Mouse (Mus musculus) embryonic facial prominence, embryonic 13.5 days (tissue): ENCODE measurements around the gene Map7. TPM values are rescaled to one million over a fixed set of nuclear protein-coding genes. Genes with fewer than 3 reads are reported as not detected.

Experiments
- ATAC-seq: fragments of 200-750 bp; cut with Nextera tagmentation; 2 replicates; pipeline ENCODE4 v1.8.0; 2017; ENCODE audit warnings: low read depth; ENCODE audit not compliant: insufficient number of reproducible peaks, insufficient read depth, low FRiP score, low TSS enrichment
- H3K27ac ChIP-seq: fragments of 300-500 bp; sonication (generic); 2 replicates; pipeline ENCODE4 v1.5.1; 2015; ENCODE audit warnings: moderate library complexity, mild to moderate bottlenecking, inconsistent platforms
- H3K27me3 ChIP-seq: fragments of 300-500 bp; sonication (generic); 2 replicates; pipeline ENCODE4 v1.6.1; 2015; ENCODE audit warnings: mild to moderate bottlenecking, inconsistent platforms
- H3K36me3 ChIP-seq: fragments of 300-500 bp; sonication (generic); 2 replicates; pipeline ENCODE4 v1.6.1; 2015; ENCODE audit warnings: mild to moderate bottlenecking, inconsistent platforms
- H3K4me1 ChIP-seq: fragments of 300-500 bp; sonication (generic); 2 replicates; pipeline ENCODE4 v1.6.1; 2015; ENCODE audit warnings: inconsistent platforms
- H3K4me2 ChIP-seq: fragments of 300-500 bp; sonication (generic); 2 replicates; pipeline ENCODE4 v1.6.1; 2015; ENCODE audit warnings: moderate library complexity, mild to moderate bottlenecking, inconsistent platforms
- H3K4me3 ChIP-seq: fragments of 300-500 bp; sonication (generic); 2 replicates; pipeline ENCODE4 v1.5.1; 2015; ENCODE audit warnings: mild to moderate bottlenecking, inconsistent platforms
- H3K9ac ChIP-seq: fragments of 300-500 bp; sonication (generic); 2 replicates; pipeline ENCODE4 v1.6.1; 2015; ENCODE audit warnings: mild to moderate bottlenecking, inconsistent platforms
- H3K9me3 ChIP-seq: fragments of 300-500 bp; sonication (generic); 2 replicates; pipeline ENCODE4 v1.6.1; 2016; ENCODE audit warnings: inconsistent platforms
- WGBS: fragments of 180-500 bp; shearing (Covaris S2); methylation state at CpG from one replicate; pipeline ENCODE4 v1.1.7; 2015; ENCODE audit warnings: mixed read lengths; 5-methylcytosine and 5-hydroxymethylcytosine counted together
- polyA plus RNA-seq: library from polyadenylated mRNA; unstranded; fragments of >200 nt; fragmentation: Nextera tagmentation; extraction: Ambion mirVana; gene quantifications from 2 replicates; pipeline ENCODE4 v1.2.1, GENCODE M21; 2015

The Map7 gene
- polyA plus RNA-seq, 1 experiment from 2014 or later: 12.6 TPM

- Histone ChIP-seq H3K27ac (no peak overlapping the region), H3K36me3 (no peaks in the 10 kb centered on the region), H3K4me1 (no peaks in the 10 kb centered on the region), H3K9me3 (no peaks in the 10 kb centered on the region), H3K4me2 (no peak overlapping the region), H3K27me3 (peaks cover 6% of the 10 kb centered on the region), H3K4me3 (no peak overlapping the region), H3K9ac (no peak overlapping the region)
- 85% methylated on average over 5 of the region's 5 CpGs for WGBS
- ATAC-seq: no peak
These were observed 124.1 kb downstream of the Map7 start for GRCm38 (mm10) chr10:20272380-20272779.

- H3K9ac ChIP-seq: no peak overlapping the region
- H3K4me1 ChIP-seq: no peaks in the 10 kb centered on the region
- H3K4me2 ChIP-seq: no peak overlapping the region
- no peak for ATAC-seq
- H3K27me3 ChIP-seq: peaks cover 6% of the 10 kb centered on the region
- WGBS: 62% methylated on average over 15 of the region's 15 CpGs
- H3K9me3 ChIP-seq: no peaks in the 10 kb centered on the region
- no peak overlapping the region for H3K4me3 ChIP-seq
- H3K27ac ChIP-seq: no peak overlapping the region
- H3K36me3 ChIP-seq: no peaks in the 10 kb centered on the region
These were observed 125.0 kb downstream of the Map7 start for GRCm38 (mm10) chr10:20273278-20273677.

GRCm38 (mm10) chr10:20274022-20274421 lies 125.8 kb downstream of the Map7 start:
- Histone ChIP-seq H3K9ac (no peak overlapping the region), H3K4me1 (no peaks in the 10 kb centered on the region), H3K36me3 (no peaks in the 10 kb centered on the region), H3K9me3 (no peaks in the 10 kb centered on the region), H3K27me3 (peaks cover 6% of the 10 kb centered on the region), H3K27ac (no peak overlapping the region), H3K4me3 (no peak overlapping the region), H3K4me2 (no peak overlapping the region)
- ATAC-seq: no peak
- WGBS: 84% methylated on average over 9 of the region's 9 CpGs

GRCm38 (mm10) chr10:20281456-20281855 lies 133.2 kb downstream of the Map7 start:
- no peak for ATAC-seq
- H3K36me3 ChIP-seq: no peaks in the 10 kb centered on the region
- WGBS: 62% methylated on average over 2 of the region's 2 CpGs

GRCm38 (mm10) chr10:20285289-20285975 lies 137.2 kb downstream of the Map7 start:
- ATAC-seq: peak; percentile 53; the same call in 1 of the 2 replicates
- 27% methylated on average over 10 of the region's 10 CpGs for whole genome bisulfite sequencing
- no peaks in the 10 kb centered on the region for H3K36me3 ChIP-seq
- H3K27me3 ChIP-seq: no peaks in the 10 kb centered on the region
- no peak overlapping the region for H3K4me3 ChIP-seq
- H3K9ac ChIP-seq: peak overlapping the region; percentile 44; the same call in 1 of the 2 replicates
- H3K4me2 ChIP-seq: peak overlapping the region; percentile 53; the same call in 1 of the 2 replicates
- H3K4me1 ChIP-seq: peaks cover 24% of the 10 kb centered on the region
- H3K9me3 ChIP-seq: no peaks in the 10 kb centered on the region
- H3K27ac ChIP-seq: peak overlapping the region; percentile 78; the same call in 1 of the 2 replicates

More at GRCm38 (mm10) chr10:20281456-20281855, 133.2 kb downstream of the Map7 start:
- H3K9me3 ChIP-seq: no peaks in the 10 kb centered on the region
- H3K4me3 ChIP-seq: no peak overlapping the region
- H3K27ac ChIP-seq: no peak overlapping the region
- no peaks in the 10 kb centered on the region for H3K27me3 ChIP-seq
- H3K4me2 ChIP-seq: no peak overlapping the region
- H3K9ac ChIP-seq: no peak overlapping the region
- peaks cover 14% of the 10 kb centered on the region for H3K4me1 ChIP-seq

GRCm38 (mm10) chr10:20285994-20286836 lies 137.9 kb downstream of the Map7 start:
- H3K4me3 ChIP-seq: peak overlapping the region; percentile 2; the same call in 1 of the 2 replicates
- H3K27me3 ChIP-seq: no peaks in the 10 kb centered on the region
- H3K9ac ChIP-seq: peak overlapping the region; percentile 61
- no peaks in the 10 kb centered on the region for H3K9me3 ChIP-seq
- ATAC-seq: no peak; the same call in 1 of the 2 replicates
- peak overlapping the region; percentile 53 for H3K4me2 ChIP-seq
- peaks cover 28% of the 10 kb centered on the region for H3K4me1 ChIP-seq
- no peaks in the 10 kb centered on the region for H3K36me3 ChIP-seq
- WGBS: 22% methylated on average over 15 of the region's 15 CpGs
- H3K27ac ChIP-seq: peak overlapping the region; percentile 78

- Histone ChIP-seq H3K4me3 (no peak overlapping the region), H3K27ac (no peak overlapping the region), H3K27me3 (no peaks in the 10 kb centered on the region), H3K9ac (no peak overlapping the region), H3K4me1 (peaks cover 28% of the 10 kb centered on the region), H3K9me3 (no peaks in the 10 kb centered on the region), H3K36me3 (no peaks in the 10 kb centered on the region), H3K4me2 (no peak overlapping the region)
- WGBS: 40% methylated on average over 6 of the region's 6 CpGs
- ATAC-seq: no peak
These were observed 139.1 kb downstream of the Map7 start for GRCm38 (mm10) chr10:20287369-20287768.

GRCm38 (mm10) chr10:20290467-20290883 lies 142.2 kb downstream of the Map7 start:
- WGBS: 16% methylated on average over 11 of the region's 11 CpGs
- Histone ChIP-seq H3K4me1 (peaks cover 24% of the 10 kb centered on the region), H3K27ac (no peak overlapping the region), H3K9me3 (no peaks in the 10 kb centered on the region), H3K9ac (peak overlapping the region; percentile 56), H3K4me3 (peak overlapping the region; percentile 29), H3K36me3 (no peaks in the 10 kb centered on the region), H3K27me3 (no peaks in the 10 kb centered on the region), H3K4me2 (peak overlapping the region; percentile 58)
- ATAC-seq: no peak

- H3K9ac ChIP-seq: no peak overlapping the region
- no peaks in the 10 kb centered on the region for H3K36me3 ChIP-seq
- H3K9me3 ChIP-seq: no peaks in the 10 kb centered on the region
- H3K4me1 ChIP-seq: no peaks in the 10 kb centered on the region
- 74% methylated on average over 5 of the region's 5 CpGs for WGBS
- H3K27ac ChIP-seq: no peak overlapping the region
- ATAC-seq: no peak
- no peak overlapping the region for H3K4me2 ChIP-seq
- H3K27me3 ChIP-seq: no peaks in the 10 kb centered on the region
- H3K4me3 ChIP-seq: no peak overlapping the region
These were observed 147.7 kb downstream of the Map7 start for GRCm38 (mm10) chr10:20295961-20296360.

GRCm38 (mm10) chr10:20298152-20298920 lies 150.1 kb downstream of the Map7 start:
- 49% methylated on average over 3 of the region's 3 CpGs for WGBS
- Histone ChIP-seq H3K27ac (no peak overlapping the region), H3K4me1 (no peaks in the 10 kb centered on the region), H3K4me3 (no peak overlapping the region), H3K27me3 (no peaks in the 10 kb centered on the region), H3K9me3 (no peaks in the 10 kb centered on the region), H3K9ac (no peak overlapping the region), H3K36me3 (no peaks in the 10 kb centered on the region), H3K4me2 (no peak overlapping the region)
- ATAC-seq: no peak

GRCm38 (mm10) chr10:20299114-20299513 lies 150.8 kb downstream of the Map7 start:
- Histone ChIP-seq H3K27ac (no peak overlapping the region), H3K9ac (no peak overlapping the region), H3K4me2 (no peak overlapping the region), H3K27me3 (no peaks in the 10 kb centered on the region), H3K36me3 (no peaks in the 10 kb centered on the region), H3K4me3 (no peak overlapping the region), H3K9me3 (no peaks in the 10 kb centered on the region), H3K4me1 (no peaks in the 10 kb centered on the region)
- 75% methylated on average over 5 of the region's 5 CpGs for WGBS
- no peak for ATAC-seq
